Mouse (Mus musculus): ENCODE results near the gene Arhgef19.

Arhgef19 gene

DNA sequence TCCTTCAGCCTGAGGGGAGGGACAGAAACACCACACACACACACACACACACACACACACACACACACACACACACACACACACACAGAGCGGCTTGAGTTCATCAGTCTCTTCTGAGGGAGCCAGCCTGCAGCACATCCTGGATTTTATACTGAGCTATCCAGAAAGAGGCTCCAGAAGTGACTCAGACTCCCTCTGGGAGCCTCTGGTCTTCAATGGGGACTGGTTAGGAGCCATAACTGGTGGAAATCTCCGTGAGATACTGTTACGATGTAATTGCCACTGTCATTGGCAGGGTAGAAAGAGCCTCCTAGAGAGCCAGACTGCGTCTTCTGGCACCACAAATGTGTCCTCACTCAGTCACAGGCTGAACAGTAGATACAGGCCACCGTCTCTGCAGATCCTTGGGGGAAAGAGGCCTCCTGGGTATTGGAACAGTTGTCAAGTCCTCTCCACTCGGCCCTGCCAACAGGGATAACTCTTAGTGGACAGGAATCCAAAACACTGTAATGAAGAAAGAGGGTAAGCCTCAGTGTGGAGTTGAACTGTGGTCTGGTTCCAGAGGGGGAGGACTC is 3.7 kb upstream of the Arhgef19 start:
- in situ Hi-C loops (cut with MboI; ENCODE audit: low sequenced_read_pairs): no loop called here

DNA sequence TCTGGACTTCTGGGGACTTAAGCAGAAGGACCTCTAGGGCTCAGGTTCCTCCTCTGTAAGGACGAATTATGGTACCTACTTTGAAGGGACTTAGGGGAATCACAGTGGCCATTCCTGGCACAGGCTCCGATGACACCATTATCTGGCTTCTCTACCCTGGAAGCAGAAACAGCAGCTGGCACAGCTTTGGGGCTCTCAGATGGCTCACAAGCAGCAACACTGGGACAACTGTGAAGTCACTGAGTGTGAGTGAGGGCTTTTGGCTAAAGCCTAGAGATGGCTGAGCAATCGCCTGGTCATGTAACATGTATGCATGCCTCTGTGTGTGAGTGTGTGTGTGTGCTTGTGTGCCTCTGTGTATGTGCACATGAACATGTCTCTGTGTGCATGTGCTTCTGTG is 2.4 kb upstream of the Arhgef19 start:
- in situ Hi-C loops (cut with MboI; ENCODE audit: low sequenced_read_pairs): no loop called here

DNA sequence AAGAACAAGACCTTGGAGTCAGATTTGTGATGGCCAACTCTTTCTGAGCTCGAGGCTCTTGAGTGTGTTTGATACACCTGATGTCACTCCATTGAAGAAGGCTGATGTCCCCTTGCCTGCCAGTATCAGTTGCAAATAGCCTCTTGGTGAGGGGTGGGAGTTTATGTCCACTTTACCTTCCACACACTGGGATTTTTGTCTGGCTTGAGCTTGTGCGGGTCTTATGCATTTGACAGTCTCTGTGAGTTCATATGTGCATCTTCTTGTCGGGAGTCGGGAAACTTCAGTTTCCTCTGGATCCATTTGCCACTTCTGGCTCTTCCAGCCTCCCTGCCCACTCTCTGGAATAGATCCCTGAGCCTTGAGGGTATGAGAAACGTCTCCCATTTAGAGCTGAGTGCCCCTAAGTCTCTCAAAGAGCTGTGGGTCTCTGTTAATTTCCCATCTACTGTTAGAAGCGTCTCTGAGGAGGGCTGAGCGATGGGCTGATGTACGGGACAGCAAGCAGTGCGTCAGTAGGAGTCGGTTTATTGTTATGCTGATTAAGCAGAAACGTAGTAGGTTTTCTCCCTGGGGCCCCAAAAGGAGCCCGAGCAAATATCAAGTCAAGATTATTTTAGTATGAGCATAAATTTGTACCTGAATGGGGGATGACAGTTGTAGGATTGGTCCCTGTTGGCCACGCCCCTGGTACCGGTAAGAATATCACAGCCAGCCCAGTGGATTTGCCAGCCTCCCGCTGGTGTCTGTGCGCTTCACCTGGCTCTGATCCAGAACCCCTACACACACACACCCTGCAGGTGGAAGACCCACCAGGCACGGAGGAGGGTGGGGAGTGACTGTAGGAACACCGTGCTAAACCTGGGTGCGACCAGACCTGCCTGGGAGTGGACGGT is 559 bp upstream of the Arhgef19 start:
- in situ Hi-C loops (cut with MboI; ENCODE audit: low sequenced_read_pairs): no loop called here

DNA sequence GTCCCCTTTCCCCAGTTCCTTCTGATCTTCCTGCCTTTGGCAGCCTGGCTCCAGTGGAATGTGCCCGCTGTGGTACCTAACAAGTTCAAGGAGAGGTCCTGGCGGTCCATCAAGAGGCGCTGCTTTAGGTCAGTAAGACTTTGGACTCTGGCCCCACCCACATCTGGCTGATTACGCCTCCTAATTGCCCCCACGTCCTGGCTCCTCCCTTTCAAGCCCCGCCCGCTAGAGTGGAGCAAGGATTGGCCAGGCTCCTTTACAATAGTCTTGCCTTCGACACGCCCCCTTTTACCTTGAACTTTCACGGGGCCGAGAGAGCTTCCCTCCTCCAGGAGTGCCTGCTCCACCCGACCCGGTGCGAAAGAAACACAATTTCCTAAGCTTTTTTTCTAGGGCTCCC is 1.3 kb downstream of the Arhgef19 start:
- in situ Hi-C loops (cut with MboI; ENCODE audit: low sequenced_read_pairs): no loop called here

DNA sequence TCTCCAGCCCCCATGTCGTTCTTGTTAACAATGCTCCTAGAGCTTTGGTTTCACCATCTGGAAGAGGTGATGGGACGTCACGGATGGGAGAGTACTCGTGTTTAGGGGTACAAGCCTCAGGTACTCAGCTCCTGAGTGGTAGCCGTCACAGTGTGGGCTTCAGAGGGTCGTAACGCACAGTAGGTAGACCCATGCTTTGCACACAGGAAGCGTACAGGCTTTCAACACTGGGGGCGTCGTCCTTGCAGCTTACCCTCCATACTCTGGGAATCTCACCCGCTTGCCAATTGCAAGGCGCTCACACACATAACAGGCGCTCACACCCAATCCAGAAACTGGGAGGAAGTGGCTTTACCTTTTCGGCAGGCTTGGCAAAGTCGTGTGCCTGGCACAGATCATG is 2.6 kb downstream of the Arhgef19 start:
- in situ Hi-C loops (cut with MboI; ENCODE audit: low sequenced_read_pairs): no loop called here

DNA sequence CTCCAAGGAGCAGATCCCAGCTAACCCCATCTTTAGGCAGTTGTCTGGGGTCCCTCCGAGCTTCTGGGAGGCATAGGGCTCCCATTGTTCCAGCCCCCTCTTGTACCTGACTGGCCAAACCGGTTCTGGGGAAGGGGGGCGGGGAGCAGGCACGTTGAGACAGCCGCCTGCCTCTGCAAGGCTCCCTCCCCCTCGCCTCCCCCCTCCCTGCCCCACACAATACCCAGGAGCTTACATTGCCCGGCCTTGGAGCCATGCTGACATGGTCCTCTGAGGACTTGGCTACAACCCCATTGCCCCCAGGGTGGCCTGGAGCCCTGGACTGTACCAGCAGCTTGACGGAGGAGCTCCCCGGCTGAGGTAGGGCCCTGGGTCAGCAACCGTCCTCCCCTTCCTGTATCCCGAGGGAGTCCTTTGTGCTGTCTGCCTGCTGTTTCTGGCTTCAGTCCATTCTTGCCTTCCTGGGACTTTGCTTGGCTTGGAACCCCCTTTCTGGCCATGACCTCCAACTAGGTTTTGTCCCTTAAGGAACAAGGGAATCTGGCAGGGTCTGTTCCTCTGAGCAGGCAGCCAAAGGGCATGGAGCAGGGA is 3.4 kb downstream of the Arhgef19 start:
- in situ Hi-C loops (cut with MboI; ENCODE audit: low sequenced_read_pairs): no loop called here

DNA sequence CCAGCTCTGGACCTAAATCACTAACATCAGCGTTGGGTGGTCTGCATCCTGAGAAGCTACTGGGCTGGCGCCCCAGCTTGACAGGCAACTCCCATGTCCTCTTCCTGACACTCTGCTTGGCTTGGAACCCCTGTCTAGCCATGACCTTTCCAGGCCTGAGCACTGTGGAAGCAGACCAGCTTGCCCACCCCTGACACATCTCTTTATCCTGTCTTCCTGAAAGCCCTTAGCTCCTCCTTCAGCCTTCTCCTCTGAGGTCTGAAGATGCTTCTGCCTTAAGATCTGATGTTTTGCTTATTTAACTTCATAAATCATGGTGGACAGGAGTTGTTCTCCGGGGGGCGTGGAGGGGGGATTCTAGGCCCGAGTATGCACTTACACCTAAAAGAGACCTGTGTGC is 4.3 kb downstream of the Arhgef19 start:
- in situ Hi-C loops (cut with MboI; ENCODE audit: low sequenced_read_pairs): no loop called here

DNA sequence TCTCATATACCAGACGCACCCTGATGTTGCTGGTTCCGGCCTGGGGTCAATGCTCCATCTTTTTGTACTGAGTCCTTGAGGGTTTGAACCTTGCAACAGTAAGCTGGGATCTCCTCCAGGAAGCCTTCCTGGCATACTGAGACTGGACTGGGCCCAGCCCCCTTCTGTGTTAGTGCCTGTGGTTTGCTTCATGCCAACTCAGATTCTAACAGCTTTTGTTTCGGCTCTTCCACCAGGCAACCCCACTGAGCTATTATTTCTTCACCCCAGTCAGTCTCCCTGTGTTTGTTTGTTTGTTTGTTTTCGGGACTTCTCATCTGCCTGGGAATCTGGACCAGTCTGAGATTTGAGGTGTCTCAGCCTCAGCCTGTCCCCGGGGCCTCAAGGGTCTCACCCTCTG is 5.1 kb downstream of the Arhgef19 start:
- in situ Hi-C loops (cut with MboI; ENCODE audit: low sequenced_read_pairs): no loop called here

DNA sequence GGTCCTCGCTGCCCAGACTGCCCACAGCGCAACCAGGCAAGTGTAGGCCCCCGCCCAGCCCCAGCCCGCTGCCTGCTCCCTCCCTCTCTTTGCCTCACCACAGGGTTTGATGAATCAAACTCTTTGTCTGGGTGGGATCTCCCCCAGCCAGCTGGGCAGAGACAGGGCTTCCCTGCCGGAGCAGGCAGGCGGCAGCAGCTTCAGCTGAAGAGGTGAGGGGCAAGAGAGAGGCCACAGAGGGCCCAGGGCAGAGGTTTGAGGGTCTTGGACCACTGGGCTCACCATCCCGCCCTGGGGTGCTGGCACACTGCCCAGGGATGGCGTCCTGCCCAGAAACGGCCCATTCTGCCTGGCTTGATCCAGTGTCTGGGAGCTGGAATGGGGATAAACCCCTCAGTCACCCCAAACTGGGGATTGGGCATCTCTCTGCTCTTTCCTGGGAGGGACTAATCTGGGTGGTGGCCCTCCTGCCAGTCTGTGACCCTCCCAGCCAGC is 5.7 kb downstream of the Arhgef19 start:
- in situ Hi-C loops (cut with MboI; ENCODE audit: low sequenced_read_pairs): no loop called here

DNA sequence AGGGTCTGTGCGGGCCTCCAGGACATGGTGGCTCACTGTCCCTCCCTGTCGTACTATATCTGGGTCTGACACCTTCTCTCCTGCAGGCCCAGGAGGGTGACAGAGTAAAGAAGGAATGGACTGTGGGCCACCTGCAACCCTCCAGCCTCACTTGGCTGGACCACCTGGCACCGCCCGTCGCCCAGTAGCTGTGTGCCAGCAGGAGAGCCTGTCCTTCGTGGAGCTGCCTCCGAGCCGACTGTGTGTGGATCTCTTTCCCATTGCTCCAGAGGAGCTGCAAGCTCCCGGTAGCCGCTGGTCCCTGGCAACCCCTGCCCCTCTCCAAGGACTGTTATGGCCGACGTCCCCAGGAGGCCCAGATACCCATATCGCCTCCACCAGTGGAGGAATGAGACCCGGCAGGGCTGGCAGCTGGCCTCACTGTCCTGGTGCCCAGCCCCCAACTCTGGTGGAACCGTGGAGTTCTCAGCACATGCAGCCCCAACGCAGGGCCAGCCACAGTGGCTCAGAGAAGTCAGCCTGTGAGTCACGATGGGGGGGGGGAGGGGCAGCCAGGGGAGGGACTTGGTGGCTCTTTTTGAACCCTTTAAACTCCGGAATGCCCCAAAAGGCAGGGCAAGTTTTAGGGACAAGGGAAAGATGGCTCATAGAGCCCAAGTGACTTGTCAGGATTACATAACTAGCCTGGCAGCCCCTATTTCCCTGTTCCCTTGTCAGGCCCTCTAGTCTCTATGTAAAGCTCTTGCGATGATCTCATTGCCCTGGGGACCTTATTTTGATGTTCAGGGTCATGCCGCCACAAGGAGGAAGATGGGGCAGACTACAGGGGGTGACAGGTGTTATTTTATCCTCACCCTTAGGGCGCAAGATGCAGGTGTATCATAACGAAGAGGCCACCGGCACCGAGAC is 7.0 kb downstream of the Arhgef19 start:
- in situ Hi-C loops (cut with MboI; ENCODE audit: low sequenced_read_pairs): no loop called here

DNA sequence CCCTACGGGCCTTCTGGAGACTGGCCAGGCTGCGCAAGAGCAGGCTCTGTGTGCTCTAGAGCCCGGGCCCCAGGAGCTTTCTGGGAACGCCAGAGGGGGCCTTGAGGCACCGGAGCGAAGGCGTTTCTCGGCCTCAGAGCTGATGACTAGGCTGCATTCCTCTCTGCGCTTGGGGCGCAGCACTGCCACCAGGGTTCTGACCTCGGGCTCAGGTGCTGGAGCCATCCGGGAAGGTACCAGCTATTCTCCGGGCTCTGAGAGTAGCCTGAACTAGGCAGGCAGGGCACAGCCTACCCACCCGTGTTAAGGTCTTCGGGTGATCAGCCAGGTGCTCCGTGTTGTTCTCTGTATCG is 7.7 kb downstream of the Arhgef19 start:
- in situ Hi-C loops (cut with MboI; ENCODE audit: low sequenced_read_pairs): no loop called here

DNA sequence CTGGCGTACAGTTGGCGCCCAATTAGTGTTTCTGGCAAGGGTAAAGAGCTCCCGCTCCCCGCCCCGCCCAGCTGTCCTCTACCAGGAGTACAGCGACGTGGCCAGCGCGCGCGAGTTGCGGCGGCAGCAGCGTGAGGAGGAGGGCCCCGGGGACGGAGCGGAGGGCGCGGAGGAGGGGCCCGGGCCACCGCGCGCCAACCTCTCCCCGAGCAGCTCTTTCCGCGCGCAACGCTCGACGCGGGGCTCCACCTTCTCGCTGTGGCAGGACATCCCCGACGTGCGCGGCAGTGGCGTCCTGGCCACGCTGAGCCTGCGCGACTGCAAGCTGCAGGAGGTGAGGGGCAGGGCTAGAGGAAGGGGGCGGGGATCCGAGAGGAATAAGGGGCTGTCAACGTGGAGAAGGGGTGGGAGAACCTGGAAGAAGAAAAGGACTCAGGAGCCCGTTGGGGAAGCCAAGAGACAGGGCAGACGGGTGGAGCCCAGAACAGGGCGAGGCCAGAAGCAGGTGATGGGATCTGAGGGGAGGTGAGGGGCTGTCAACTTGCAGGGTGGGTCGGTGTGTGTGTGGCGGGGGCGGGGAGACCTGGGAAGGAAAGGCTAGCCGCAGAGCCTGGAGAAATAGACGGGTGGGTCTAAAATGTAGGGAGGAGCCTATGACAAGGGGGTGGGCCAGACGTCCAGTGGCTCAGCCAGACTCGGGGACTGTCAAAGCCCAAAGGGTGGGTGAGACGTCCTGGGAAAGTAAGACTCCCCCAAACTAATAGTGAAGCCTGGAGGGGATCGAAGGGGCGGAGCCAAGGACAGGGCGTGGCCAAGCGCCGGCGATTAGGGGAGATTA is 8.7 kb downstream of the Arhgef19 start:
- in situ Hi-C loops (cut with MboI; ENCODE audit: low sequenced_read_pairs): no loop called here

DNA sequence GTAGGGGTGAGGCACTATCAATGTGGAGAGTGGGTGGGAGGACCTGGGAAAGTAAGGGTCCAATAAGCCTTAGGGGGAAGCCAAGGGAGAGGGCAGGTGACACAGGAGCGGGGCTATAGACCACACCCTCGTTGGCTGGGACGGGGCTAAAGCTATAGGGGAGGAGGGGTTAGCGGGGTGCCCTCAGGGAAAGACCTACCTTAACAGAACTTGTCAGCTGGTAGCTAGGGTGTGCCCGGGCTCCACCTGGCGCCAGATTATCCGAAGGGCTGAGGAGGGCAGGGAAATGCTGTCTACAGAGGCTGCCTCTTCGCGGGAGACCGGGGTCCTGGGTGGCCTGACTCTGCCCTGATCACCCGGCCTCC is 9.3 kb downstream of the Arhgef19 start:
- in situ Hi-C loops (cut with MboI; ENCODE audit: low sequenced_read_pairs): no loop called here

DNA sequence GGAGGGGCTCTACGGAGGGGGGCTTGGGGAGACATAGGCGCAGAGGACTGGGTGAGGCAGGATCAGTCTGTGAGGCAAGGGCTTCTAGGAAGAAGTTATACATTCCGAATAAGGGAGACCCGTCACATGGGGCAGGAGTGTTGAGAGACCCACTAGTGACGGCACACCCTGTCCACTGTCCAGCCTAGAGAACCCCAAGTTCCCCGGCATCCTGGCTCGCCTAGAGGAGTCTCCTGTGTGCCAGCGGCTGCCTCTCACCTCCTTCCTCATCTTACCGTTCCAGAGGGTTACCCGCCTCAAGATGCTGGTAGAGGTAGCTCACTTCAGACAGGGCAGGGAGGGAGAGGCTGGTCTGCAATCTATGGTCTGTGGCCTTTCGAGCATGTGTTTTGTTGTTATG is 10.1 kb downstream of the Arhgef19 start:
- in situ Hi-C loops (cut with MboI; ENCODE audit: low sequenced_read_pairs): no loop called here

DNA sequence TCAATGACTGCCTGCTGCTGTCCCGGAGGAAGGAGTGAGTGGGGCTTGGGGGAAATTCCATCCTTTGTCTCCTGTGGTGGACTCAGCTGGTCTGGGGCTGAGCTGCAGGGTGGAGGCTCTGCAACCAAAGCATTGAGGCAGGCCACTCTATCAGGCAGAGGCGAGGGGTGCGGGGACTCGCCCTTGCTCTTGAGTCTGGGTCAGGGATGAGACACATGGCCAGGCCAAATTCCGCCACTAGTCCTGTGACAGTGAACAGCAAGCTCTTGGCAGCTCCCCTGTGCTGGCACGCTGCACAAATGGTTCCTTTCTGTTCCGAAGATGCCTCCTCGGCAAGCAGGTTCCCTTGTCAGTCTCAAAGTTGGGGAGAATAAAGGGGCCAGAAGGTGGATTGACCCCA is 11.8 kb downstream of the Arhgef19 start:
- in situ Hi-C loops (cut with MboI; ENCODE audit: low sequenced_read_pairs): no loop called here

DNA sequence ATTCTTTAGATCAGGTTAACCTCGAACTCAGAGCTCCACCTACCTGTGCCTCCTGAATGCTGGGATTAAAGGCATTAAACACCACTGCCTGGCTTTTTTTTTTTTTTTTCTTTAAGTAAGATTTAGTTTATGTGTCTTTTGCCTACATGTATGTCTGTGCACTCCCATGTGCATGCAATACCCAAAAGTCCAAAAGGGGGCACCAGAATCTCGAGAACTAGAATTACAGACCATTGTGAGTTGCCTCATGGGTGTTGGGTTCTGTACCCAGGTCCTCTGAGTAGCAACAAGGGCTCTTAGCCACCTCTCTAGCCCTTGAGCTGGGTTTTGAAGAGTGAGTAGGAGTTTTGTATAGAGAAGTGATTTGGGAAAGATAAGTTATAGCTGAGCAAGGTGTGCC is 13.3 kb downstream of the Arhgef19 start:
- in situ Hi-C loops (cut with MboI; ENCODE audit: low sequenced_read_pairs): no loop called here

DNA sequence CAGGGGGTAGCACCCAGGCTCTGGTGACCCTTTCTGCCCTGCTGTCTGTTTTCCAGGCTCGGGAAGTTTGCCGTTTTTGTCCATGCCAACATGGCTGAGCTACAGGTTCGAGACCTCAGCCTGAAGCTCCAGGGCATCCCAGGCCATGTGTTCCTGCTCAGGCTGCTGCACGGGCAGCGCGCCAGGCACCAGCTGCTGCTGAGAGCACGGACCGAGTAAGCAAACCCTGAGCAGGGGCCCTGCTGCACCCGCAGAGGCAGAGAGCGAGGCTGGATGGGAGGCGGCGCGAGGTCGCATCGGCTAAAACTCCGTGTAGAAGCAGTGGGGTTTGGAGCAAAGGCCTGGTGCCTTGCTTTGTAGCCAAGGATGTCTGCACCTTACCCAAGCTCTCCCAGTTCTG is 14.9 kb downstream of the Arhgef19 start:
- in situ Hi-C loops (cut with MboI; ENCODE audit: low sequenced_read_pairs): no loop called here

DNA sequence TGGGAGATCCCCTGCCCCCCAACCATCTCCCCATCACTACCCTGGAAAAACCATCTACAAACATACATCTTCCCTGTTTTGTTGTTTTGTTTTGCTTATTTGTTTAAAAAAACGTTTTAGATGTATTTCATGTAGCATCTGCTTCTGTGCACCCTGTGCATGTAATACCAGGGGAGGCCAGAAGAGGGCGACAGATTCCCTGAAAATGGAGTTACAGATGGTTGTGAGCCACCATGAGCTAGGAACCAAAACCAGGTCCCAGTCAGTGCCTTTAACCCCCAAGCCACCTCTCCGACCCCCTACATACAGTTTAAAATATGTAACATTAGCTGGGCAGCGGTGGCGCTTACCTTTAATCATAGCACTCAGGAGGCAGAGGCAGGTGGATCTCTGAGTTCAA is 18.1 kb downstream of the Arhgef19 start:
- in situ Hi-C loops (cut with MboI; ENCODE audit: low sequenced_read_pairs): no loop called here

DNA sequence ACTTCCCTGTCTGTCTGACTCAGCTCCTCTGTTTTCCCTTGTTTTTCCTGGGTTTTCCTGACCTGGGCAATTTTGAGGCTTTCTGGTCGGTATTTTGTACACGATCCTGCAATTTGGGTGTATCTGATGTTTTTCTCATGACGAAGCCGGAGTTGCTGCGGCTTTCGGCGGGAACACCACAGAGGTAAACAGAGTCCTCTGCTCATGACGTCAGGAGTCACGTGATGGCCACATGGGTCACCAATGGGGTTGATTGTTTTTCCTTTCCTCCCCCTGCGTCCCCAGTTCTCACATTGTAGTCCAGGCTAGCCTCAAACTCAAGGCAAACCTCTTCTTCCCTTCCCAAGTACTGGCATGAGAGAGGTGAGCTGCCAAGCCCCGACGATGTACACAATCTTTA is 20.1 kb downstream of the Arhgef19 start:
- in situ Hi-C loops (cut with MboI; ENCODE audit: low sequenced_read_pairs): no loop called here

DNA sequence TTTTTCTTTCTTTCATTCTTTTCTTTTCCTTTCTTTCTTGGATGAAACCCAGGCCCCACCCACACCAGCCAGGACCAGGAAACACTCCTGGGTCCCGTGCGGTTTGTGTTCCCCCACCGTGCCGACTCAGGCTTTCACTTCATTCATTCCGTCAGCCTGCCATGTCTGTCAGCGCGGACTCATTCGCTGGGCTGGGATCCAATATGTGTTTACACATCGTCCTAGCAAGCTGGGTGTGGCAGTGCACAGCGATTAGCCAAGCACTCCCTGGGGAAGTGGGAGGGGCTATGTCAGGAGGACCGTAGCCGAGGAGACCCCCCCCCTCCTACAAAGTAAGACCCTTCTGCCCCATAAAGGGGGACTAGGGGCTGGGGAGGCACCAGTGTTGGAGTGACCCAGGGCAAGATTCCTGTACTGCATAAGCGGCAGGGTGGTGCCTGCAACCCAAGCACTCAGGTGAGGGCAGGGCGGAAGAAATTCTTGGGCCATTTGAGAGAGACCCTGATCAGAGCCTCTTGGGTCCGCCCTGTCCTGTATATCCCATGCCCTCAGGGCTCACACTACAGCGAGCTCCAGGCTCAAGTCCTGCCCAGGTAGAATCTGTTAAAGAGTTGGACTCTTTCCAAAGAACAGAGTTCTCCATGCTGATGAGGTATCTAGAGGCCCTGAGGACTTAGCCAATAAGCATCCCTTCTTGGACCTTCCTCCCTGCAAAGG is 20.9 kb downstream of the Arhgef19 start:
- in situ Hi-C loops (cut with MboI; ENCODE audit: low sequenced_read_pairs): no loop called here

All from CH12F3 (cell line).